Mouse (Mus musculus) hindbrain, embryonic 11.5 days (tissue): ENCODE results near the gene Tmem150b. TPM values are rescaled to one million over a fixed set of nuclear protein-coding genes. Genes with fewer than 3 reads are reported as not detected.

Source experiments
- ATAC-seq: fragments of 200-750 bp; cut with Nextera tagmentation; 2 replicates; pipeline ENCODE4 v1.8.0; 2017; ENCODE audit warnings: mild to moderate bottlenecking, moderate TSS enrichment, moderate library complexity; ENCODE audit not compliant: low FRiP score
- DNase-seq: peaks from one replicate; pipeline ENCODE4 v3.0.0-alpha.2; 2015; ENCODE audit warnings: low spot score
- H3K27ac ChIP-seq: fragments of 300-500 bp; sonication (generic); 2 replicates; pipeline ENCODE4 v1.5.1; 2014; ENCODE audit warnings: mild to moderate bottlenecking, low read depth, low read length
- H3K27me3 ChIP-seq: fragments of 300-500 bp; sonication (generic); 2 replicates; pipeline ENCODE4 v1.6.1; 2014; ENCODE audit warnings: mild to moderate bottlenecking, low read length, moderate library complexity, mixed read lengths; ENCODE audit not compliant: control insufficient read depth, insufficient read depth
- H3K36me3 ChIP-seq: fragments of 300-500 bp; sonication (generic); 2 replicates; pipeline ENCODE4 v1.6.1; 2014; ENCODE audit warnings: mild to moderate bottlenecking, low read length, moderate library complexity, mixed read lengths; ENCODE audit not compliant: control insufficient read depth, insufficient read depth
- H3K4me1 ChIP-seq: fragments of 300-500 bp; sonication (generic); replicated peaks from 2 replicates; pipeline ENCODE4 v1.6.1; 2014; ENCODE audit warnings: low read length, mixed read lengths; ENCODE audit not compliant: control insufficient read depth, insufficient read depth
- H3K4me2 ChIP-seq: fragments of 300-500 bp; sonication (generic); replicated peaks from 2 replicates; pipeline ENCODE4 v1.6.1; 2014; ENCODE audit warnings: mild to moderate bottlenecking, low read depth, low read length
- H3K4me3 ChIP-seq: fragments of 300-500 bp; sonication (generic); 2 replicates; pipeline ENCODE4 v1.5.1; 2014; ENCODE audit warnings: low read depth, low read length
- H3K9ac ChIP-seq: fragments of 300-500 bp; sonication (generic); 2 replicates; pipeline ENCODE4 v1.6.1; 2014; ENCODE audit warnings: low read depth, low read length
- H3K9me3 ChIP-seq: fragments of 300-500 bp; sonication (generic); 2 replicates; pipeline ENCODE4 v1.6.1; 2016; ENCODE audit warnings: low read length; ENCODE audit not compliant: control insufficient read depth
- WGBS: fragments of 180-500 bp; shearing (Covaris S2); extraction: QIAGEN DNeasy Blood & Tissue Kit; methylation state at CpG from one replicate; pipeline ENCODE4 v1.1.7; 2014; 5-methylcytosine and 5-hydroxymethylcytosine counted together
- polyA plus RNA-seq: library from polyadenylated mRNA; unstranded; fragments of >200 nt; fragmentation: Nextera tagmentation; extraction: Ambion mirVana; gene quantifications from 2 replicates; pipeline ENCODE4 v1.2.1, GENCODE M21; 2014

The Tmem150b gene
- polyA plus RNA-seq, 1 experiment from 2014 or later = 0.26 TPM

DNA sequence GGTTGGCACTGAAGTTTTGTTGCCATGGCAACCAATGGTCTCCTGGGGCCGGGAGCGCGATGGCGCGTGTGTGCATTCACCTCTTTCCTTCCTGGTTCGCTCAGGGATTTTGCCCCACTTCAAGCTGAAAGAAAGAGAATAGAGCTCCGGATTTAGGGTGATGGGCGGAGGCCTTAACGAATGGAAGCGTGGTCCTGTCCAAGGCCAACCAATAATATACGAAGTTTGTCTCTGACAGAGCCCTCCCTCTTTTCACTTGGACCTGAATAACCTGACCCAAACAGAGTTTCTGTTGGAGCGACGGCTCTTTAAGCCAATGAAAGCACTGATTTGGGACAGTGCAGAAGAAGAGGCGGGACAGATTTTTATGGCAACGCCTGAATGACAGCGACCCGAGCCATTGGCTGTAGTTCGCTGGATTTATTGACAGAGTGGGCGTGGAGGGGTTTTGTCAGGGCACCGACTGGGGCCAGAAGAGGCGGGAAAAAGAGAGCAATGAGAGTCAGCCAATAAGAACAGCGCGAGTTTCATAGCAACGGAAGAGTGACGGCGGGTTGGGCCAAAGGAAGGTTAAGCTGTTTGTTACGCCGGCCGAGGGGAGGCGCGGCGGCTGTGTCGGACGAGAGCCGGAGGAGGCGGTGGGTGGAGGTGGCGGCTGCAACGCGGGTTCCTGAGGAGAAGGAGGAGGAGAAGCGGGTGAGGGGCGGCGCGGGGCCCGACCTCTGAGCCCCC lies 14.7 kb upstream of the Tmem150b start, which contains the start of gene Kmt5c:
Gene Kmt5c, plus strand, starts transcription at position 572 of the 732 bp plus-strand sequence.
- Histone ChIP-seq H3K36me3 (no peaks in the 10 kb centered on the region), H3K4me1 (peaks cover 12% of the 10 kb centered on the region), H3K27me3 (no peaks in the 10 kb centered on the region), H3K4me2 (peak within 1 kb of the TSS; percentile 89), H3K9me3 (no peaks in the 10 kb centered on the region), H3K4me3 (peak within 1 kb of the TSS; percentile 71), H3K9ac (peak within 1 kb of the TSS; percentile 95), H3K27ac (peak within 1 kb of the TSS; percentile 92)
- WGBS = under 1% methylated on average over 33 of the region's 44 CpGs
- ATAC-seq (peak; percentile 98), DNase-seq (peak; percentile 97)

DNA sequence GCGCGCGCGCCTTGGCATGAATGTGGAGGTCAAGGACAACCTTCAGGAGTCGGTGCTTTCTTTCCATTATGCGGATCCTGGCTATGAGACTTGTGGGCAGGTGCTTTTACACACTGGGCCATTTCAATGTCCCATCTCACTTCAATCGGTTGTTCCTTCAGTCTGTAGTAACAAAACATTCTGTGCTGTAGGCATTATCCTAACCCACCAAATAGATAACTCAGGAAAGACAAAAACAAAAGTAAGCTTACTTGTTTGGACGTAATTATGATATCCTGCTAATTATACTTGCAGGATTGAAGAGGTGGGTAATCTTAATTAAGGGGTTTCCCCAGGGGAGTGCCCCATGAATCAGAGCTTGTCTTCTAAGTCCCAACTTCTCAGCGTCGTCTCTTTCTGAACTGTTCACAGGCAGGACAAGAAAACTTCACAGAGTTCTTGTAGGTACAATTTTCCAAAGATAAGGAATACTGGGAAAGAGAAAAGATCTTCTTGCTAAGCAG lies 14.0 kb upstream of the Tmem150b start:
- 57% methylated on average over 10 of the region's 10 CpGs for WGBS
- ATAC-seq = no peak
- no peaks in the 10 kb centered on the region for H3K36me3 ChIP-seq
- no peak overlapping the region for H3K9ac ChIP-seq
- H3K4me2 ChIP-seq = peak overlapping the region; percentile 25
- H3K27me3 ChIP-seq = no peaks in the 10 kb centered on the region
- H3K4me3 ChIP-seq = peak overlapping the region; percentile 25
- peak overlapping the region; percentile 58; the same call in 1 of the 2 replicates for H3K27ac ChIP-seq
- H3K4me1 ChIP-seq = peaks cover 12% of the 10 kb centered on the region
- no peaks in the 10 kb centered on the region for H3K9me3 ChIP-seq
- DNase-seq = no peak

DNA sequence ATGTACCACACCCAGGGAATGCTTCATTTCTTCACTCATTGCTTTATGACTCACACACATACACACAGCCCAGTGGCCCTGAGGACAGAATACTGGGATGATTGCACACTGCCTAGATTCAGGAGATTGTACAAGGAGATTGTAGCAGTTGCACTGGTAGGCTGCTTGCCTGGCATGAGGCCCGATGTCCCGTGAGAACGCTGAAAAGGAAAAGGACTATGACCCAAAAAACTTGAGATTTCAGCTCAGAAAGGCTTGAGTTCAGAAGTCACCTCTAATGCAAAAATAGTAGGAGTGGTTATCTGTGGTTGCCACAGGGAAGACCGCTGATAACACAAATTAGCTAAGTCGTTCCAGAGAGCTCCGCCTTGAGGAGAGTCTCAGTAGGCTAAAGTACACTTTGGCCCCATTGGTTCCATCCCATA lies 7.9 kb upstream of the Tmem150b start:
- Histone ChIP-seq H3K27me3 (no peaks in the 10 kb centered on the region), H3K4me2 (no peak overlapping the region), H3K27ac (no peak overlapping the region), H3K4me3 (no peak overlapping the region), H3K36me3 (no peaks in the 10 kb centered on the region), H3K9ac (no peak overlapping the region), H3K4me1 (no peaks in the 10 kb centered on the region), H3K9me3 (no peaks in the 10 kb centered on the region)
- WGBS = 77% methylated on average over 6 of the region's 6 CpGs
- DNase-seq (no peak), ATAC-seq (no peak)

DNA sequence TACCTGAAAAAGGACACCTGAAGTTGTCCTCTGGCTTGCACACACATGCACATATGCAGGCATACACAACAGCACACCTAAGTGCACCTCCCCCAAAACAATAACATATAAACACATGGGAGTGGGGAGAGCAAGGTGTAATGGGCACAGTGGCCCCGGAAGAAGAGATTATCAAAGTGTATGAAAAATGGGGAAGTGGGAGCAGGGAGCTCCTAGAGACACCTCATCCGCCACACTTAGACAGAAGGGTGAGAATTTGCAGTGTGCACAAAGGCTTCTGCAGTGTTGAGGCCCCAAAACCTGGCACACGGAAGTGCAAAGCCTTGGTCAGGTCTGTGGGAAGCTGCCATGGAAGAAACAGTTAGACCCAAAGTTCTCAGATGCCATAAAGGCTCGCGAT lies 6.0 kb upstream of the Tmem150b start:
- no peak overlapping the region for H3K4me3 ChIP-seq
- H3K4me2 ChIP-seq = no peak overlapping the region
- no peak overlapping the region for H3K9ac ChIP-seq
- no peaks in the 10 kb centered on the region for H3K9me3 ChIP-seq
- ATAC-seq = no peak
- no peaks in the 10 kb centered on the region for H3K36me3 ChIP-seq
- H3K4me1 ChIP-seq = no peaks in the 10 kb centered on the region
- H3K27me3 ChIP-seq = no peaks in the 10 kb centered on the region
- 81% methylated on average over 5 of the region's 5 CpGs for WGBS
- no peak overlapping the region for H3K27ac ChIP-seq
- DNase-seq = no peak

DNA sequence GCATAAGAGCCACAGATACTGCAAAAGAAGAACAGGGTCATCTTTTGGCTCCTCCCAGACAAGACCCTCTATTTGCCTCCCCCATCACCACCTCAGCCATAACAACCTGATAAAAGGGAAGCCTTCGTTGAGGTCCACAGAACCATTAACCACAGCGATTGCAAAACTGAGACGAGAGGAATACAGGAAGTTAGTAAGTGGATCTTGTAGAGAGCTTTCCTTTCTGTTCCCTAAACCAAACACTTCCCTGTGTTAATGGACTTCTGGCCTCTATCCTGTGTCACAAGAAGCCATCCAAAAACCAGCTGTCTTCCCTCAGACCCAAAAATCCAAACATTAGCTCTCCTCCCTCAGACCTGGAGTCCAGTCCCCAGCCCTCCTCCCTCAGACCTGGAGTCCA lies 690 bp downstream of the Tmem150b start:
- H3K27ac ChIP-seq = no peak overlapping the region
- no peak for DNase-seq
- WGBS = 83% methylated on average over 3 of the region's 3 CpGs
- no peak overlapping the region for H3K9ac ChIP-seq
- H3K4me2 ChIP-seq = no peak overlapping the region
- no peak overlapping the region for H3K4me3 ChIP-seq
- no peaks in the 10 kb centered on the region for H3K4me1 ChIP-seq
- H3K36me3 ChIP-seq = no peaks in the 10 kb centered on the region
- H3K27me3 ChIP-seq = no peaks in the 10 kb centered on the region
- H3K9me3 ChIP-seq = no peaks in the 10 kb centered on the region
- ATAC-seq = no peak

DNA sequence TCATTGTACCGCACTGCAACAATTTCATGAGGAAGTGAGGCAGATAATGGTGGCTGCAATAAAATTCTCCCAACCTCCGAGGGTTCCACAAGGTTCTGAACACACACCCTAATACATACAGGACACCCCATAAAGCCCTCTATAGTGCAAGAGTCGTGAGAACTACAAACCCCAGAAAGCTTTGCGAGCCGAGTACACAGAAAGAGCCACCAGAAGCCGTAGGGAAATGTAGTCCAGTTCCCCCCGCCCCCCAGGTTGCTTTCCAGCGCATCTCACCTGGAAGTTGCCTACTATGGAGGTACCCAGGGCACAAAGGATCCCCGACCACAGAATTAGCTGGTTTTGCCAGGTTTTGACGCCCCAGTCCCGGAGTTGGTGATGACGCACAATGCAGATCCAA lies 1.5 kb downstream of the Tmem150b start:
- no peak overlapping the region for H3K9ac ChIP-seq
- H3K4me3 ChIP-seq = no peak overlapping the region; the same call in 1 of the 2 replicates
- H3K27me3 ChIP-seq = no peaks in the 10 kb centered on the region
- H3K4me1 ChIP-seq = no peaks in the 10 kb centered on the region
- peak overlapping the region; percentile 32 for H3K4me2 ChIP-seq
- no peaks in the 10 kb centered on the region for H3K36me3 ChIP-seq
- DNase-seq = peak; percentile 21
- ATAC-seq = no peak
- 38% methylated on average over 12 of the region's 12 CpGs for WGBS
- H3K27ac ChIP-seq = no peak overlapping the region
- no peaks in the 10 kb centered on the region for H3K9me3 ChIP-seq

DNA sequence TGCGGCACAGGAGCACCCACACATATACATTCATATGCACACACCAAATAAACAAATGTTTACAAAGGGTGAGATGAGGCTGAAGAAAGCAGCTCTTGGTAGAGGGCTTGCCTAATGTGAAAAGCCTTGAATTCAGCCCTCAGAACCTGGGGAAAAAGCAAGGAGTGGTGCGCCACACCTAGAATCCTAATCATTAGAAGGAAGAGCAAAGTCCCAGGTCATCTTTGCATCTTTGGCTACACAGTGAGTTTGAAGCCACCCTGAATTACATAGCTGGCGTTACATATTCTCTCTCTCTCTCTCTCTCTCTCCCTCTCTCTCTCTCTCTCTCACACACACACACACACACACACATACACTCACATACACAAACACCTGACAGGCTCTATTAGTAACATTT lies 5.8 kb downstream of the Tmem150b start:
- H3K9ac ChIP-seq = no peak overlapping the region
- no peak for DNase-seq
- H3K4me1 ChIP-seq = no peaks in the 10 kb centered on the region
- no peak for ATAC-seq
- no peak overlapping the region for H3K27ac ChIP-seq
- 94% methylated on average over 3 of the region's 3 CpGs for WGBS
- peaks cover 3% of the 10 kb centered on the region; the same call in 1 of the 2 replicates for H3K36me3 ChIP-seq
- no peak overlapping the region for H3K4me2 ChIP-seq
- no peaks in the 10 kb centered on the region for H3K27me3 ChIP-seq
- H3K4me3 ChIP-seq = no peak overlapping the region
- H3K9me3 ChIP-seq = no peaks in the 10 kb centered on the region

DNA sequence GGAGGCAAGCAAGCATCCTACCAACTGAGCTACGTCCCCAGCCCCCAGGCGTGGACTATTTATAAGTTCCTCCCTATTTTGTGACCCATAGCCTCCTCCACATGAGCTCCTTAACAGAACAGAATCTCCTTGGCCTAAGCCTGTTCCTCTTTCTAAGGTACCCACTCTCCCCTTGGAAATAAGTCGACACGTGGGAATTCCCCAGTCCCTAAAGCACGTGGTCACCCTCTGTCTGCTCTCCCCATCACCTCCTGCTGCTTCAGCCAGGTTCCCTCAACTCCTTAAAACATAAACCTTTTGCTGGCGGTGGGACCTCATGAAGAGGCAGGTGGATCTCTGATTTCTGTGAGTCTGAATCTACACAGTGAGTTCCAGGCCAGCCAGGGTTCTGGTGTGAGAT lies 8.1 kb downstream of the Tmem150b start:
- no peak for ATAC-seq
- Histone ChIP-seq H3K9me3 (no peaks in the 10 kb centered on the region), H3K27ac (no peak overlapping the region), H3K4me2 (no peak overlapping the region), H3K36me3 (peaks cover 9% of the 10 kb centered on the region; the same call in 1 of the 2 replicates), H3K4me1 (no peaks in the 10 kb centered on the region), H3K27me3 (no peaks in the 10 kb centered on the region), H3K9ac (no peak overlapping the region), H3K4me3 (no peak overlapping the region)
- WGBS = 73% methylated on average over 6 of the region's 6 CpGs
- DNase-seq = no peak

DNA sequence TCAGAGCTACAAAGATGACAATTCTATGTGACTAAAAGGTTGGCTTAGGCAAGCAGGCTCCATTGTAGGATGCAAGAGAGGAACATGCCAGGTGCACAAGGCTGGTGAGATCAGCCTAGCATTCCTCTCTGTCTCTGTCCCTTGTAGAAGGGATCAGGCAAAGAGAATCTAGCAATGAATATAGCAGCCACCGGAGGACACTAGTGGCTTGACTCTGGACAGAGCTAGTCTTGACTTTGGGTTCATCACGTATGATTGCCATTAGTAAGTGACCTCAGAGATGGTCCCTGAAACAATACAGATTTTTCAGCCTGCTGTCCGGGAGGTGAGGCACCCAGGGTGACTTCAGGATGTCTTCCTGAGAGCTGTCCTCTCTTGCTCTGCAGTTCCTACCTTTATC lies 12.5 kb downstream of the Tmem150b start:
- no peak overlapping the region for H3K27ac ChIP-seq
- no peaks in the 10 kb centered on the region for H3K9me3 ChIP-seq
- H3K4me1 ChIP-seq = no peaks in the 10 kb centered on the region
- WGBS = 87% methylated on average over 3 of the region's 3 CpGs
- no peak overlapping the region for H3K4me3 ChIP-seq
- no peaks in the 10 kb centered on the region for H3K27me3 ChIP-seq
- H3K9ac ChIP-seq = no peak overlapping the region
- DNase-seq (no peak), ATAC-seq (no peak)
- peaks cover 14% of the 10 kb centered on the region for H3K36me3 ChIP-seq
- no peak overlapping the region for H3K4me2 ChIP-seq
